Mouse (Mus musculus): Measurements from ENCODE around the gene Sun2.

Sun2 gene

GRCm38 (mm10) chr15:79741921-79742705, at the start of gene Sun2:
Sun2 (minus strand) TSS chr15:79742536.
- DNase-seq (ENCODE audit: low spot score in 2 of 2): peak; percentile 84 to 91

- DNase-seq (ENCODE audit: low spot score in 2 of 2): peak; percentile 18 to 41
Observed at GRCm38 (mm10) chr15:79791502-79791901, 49.2 kb upstream of the Sun2 start.

GRCm38 (mm10) chr15:79790905-79791304, 48.6 kb upstream of the Sun2 start:
- no peak for DNase-seq (ENCODE audit: low spot score in 2 of 2)

GRCm38 (mm10) chr15:79790111-79790510, 47.8 kb upstream of the Sun2 start:
- no peak for DNase-seq (ENCODE audit: low spot score in 2 of 2)

GRCm38 (mm10) chr15:79787815-79788214, 45.5 kb upstream of the Sun2 start:
- DNase-seq (ENCODE audit: low spot score in 2 of 2): no peak

GRCm38 (mm10) chr15:79785056-79785455, 42.7 kb upstream of the Sun2 start:
- DNase-seq (ENCODE audit: low spot score in 2 of 2): no peak

- DNase-seq (ENCODE audit: low spot score in 2 of 2): no peak
Observed at GRCm38 (mm10) chr15:79777749-79778148, 35.4 kb upstream of the Sun2 start, which contains the start of gene Dnal4. Dnal4 (minus strand) TSS chr15:79777849.

- DNase-seq (ENCODE audit: low spot score in 2 of 2): no peak
Observed at GRCm38 (mm10) chr15:79775662-79776061, 33.3 kb upstream of the Sun2 start.

GRCm38 (mm10) chr15:79774117-79775027, 32.0 kb upstream of the Sun2 start:
- peak; percentile 92 to 97 for DNase-seq (ENCODE audit: low spot score in 2 of 2)

- DNase-seq (ENCODE audit: low spot score in 2 of 2): no peak
Observed at GRCm38 (mm10) chr15:79770629-79771240, 28.4 kb upstream of the Sun2 start.

- no peak for DNase-seq (ENCODE audit: low spot score in 2 of 2)
Observed at GRCm38 (mm10) chr15:79768302-79768701, 26.0 kb upstream of the Sun2 start.

GRCm38 (mm10) chr15:79767327-79767961, 25.1 kb upstream of the Sun2 start:
- DNase-seq (ENCODE audit: low spot score in 2 of 2): no peak

- no peak for DNase-seq (ENCODE audit: low spot score in 2 of 2)
Observed at GRCm38 (mm10) chr15:79766586-79767071, 24.3 kb upstream of the Sun2 start.

GRCm38 (mm10) chr15:79766168-79766567, 23.8 kb upstream of the Sun2 start:
- DNase-seq (ENCODE audit: low spot score in 2 of 2): no peak

- DNase-seq (ENCODE audit: low spot score in 2 of 2): no peak
Observed at GRCm38 (mm10) chr15:79765361-79765760, 23.0 kb upstream of the Sun2 start.

- no peak for DNase-seq (ENCODE audit: low spot score in 2 of 2)
Observed at GRCm38 (mm10) chr15:79764539-79765267, 22.4 kb upstream of the Sun2 start.

- no peak for DNase-seq (ENCODE audit: low spot score in 2 of 2)
Observed at GRCm38 (mm10) chr15:79763601-79764246, 21.4 kb upstream of the Sun2 start.

GRCm38 (mm10) chr15:79763001-79763400, 20.7 kb upstream of the Sun2 start:
- no peak for DNase-seq (ENCODE audit: low spot score in 2 of 2)

GRCm38 (mm10) chr15:79760956-79761355, 18.6 kb upstream of the Sun2 start:
- DNase-seq (ENCODE audit: low spot score in 2 of 2): no peak

GRCm38 (mm10) chr15:79757118-79757517, 14.8 kb upstream of the Sun2 start:
- DNase-seq (ENCODE audit: low spot score in 2 of 2): no peak
